In genomic region chr10:51480397-51480796, GRCm38 (mm10) we compare ENCODE assay signal across 21 mouse cellular contexts. TPM values are rescaled to one million over a fixed set of nuclear protein-coding genes. Genes with fewer than 3 reads are reported as not detected.
DNase-seq lines count a peak whose midpoint lies in the region; ATAC-seq and TF ChIP-seq lines count a peak whose summit lies in the region.
"Not testable (repeated sequence)": the region's sequence is repeated elsewhere in the genome, so short reads cannot be mapped to it uniquely, and the experiment has no call there.
"Had no signal": no experiment of that assay in that cellular context is flagged by ENCODE, and none has a peak within 500 bp of the region (broad histone marks: within the 10 kb centered on the region; RNA-seq: fewer than 3 reads in every experiment).

Gene Gm49339, plus strand, starts transcription at chr10:51480612.
Gene Lilr4b, plus strand, starts transcription at chr10:51480632.

- TF ChIP-seq POLR2A in bone marrow, adult 2 months (IDR thresholded peaks at IDR 0.05; ENCODE audit: borderline replicate concordance, control insufficient read depth, low read depth, low read length): not testable (repeated sequence)

- WGBS in bone marrow, adult 2 months: 3% methylated on average over 1 of the region's 3 CpGs
- WGBS in liver, embryonic 16.5 days (ENCODE audit: insufficient replicate concordance): 29% methylated on average over 1 of the region's 3 CpGs
- WGBS in macrophage (ENCODE audit: missing documents): 0% methylated on average over 1 of the region's 3 CpGs

- DNase-seq in CD4-positive helper T cell, adult 2 months (ENCODE audit: low read depth, low spot score): peak; percentile 54
- peak; percentile 23 for DNase-seq in induced T-regulatory cell, adult 2 months (ENCODE audit: low read depth)

- H3K27ac ChIP-seq in bone marrow, adult 2 months (ENCODE audit: control insufficient read depth, insufficient read depth, low read depth, low read length, poor library complexity); liver, embryonic 16.5 days (ENCODE audit: low read length): not testable (repeated sequence)
- peak within 1 kb of the TSS; percentile 96 for H3K27ac ChIP-seq in macrophage

- not testable (repeated sequence) for H3K27me3 ChIP-seq in liver, embryonic 16.5 days (ENCODE audit: control insufficient read depth, insufficient read depth, low read depth, low read length)

- H3K4me3 ChIP-seq in bone marrow, adult 2 months (replicated peaks; ENCODE audit: control insufficient read depth, low read depth, low read length): peak within 1 kb of the TSS; percentile 53
- H3K4me3 ChIP-seq in liver, embryonic 16.5 days (ENCODE audit: low read depth, low read length): not testable (repeated sequence)
- peak within 1 kb of the TSS; percentile 65 for H3K4me3 ChIP-seq in macrophage (ENCODE audit: inconsistent target)

- not testable (repeated sequence) for H3K4me2 ChIP-seq in liver, embryonic 16.5 days (ENCODE audit: low read depth, low read length)

- H3K4me1 ChIP-seq in bone marrow, adult 2 months (ENCODE audit: control insufficient read depth, insufficient read depth, low read length); liver, embryonic 16.5 days (ENCODE audit: control insufficient read depth, low read depth, low read length): not testable (repeated sequence)

- H3K9ac ChIP-seq in liver, embryonic 16.5 days (ENCODE audit: low read depth, low read length): not testable (repeated sequence)

- H3K36me3 ChIP-seq in liver, embryonic 16.5 days (ENCODE audit: control insufficient read depth, insufficient read depth); macrophage (ENCODE audit: inconsistent target): not testable (repeated sequence)

- TF ChIP-seq CTCF in bone marrow, adult 2 months (IDR thresholded peaks at IDR 0.05; ENCODE audit: control insufficient read depth, insufficient read depth, low read length): not testable (repeated sequence)

- not testable (repeated sequence) for H3K9me3 ChIP-seq in liver, embryonic 16.5 days (replicated peaks; ENCODE audit: control insufficient read depth, low read length)

- peaks cover 46% of the 10 kb centered on the region for H3K79me2 ChIP-seq in macrophage (ENCODE audit: inconsistent target)

- ATAC-seq in common myeloid progenitor, adult 5-6 weeks (replicated peaks; ENCODE audit: low read depth, poor library complexity, severe bottlenecking): peak; percentile 99
- ATAC-seq in liver, embryonic 16.5 days (ENCODE audit: low read depth): 0 out of 2 replicates have a peak, but pooled peaks have one; percentile 13
- peak; percentile 98 for ATAC-seq in megakaryocyte progenitor cell, adult 5-6 weeks (replicated peaks; ENCODE audit: poor library complexity)
- ATAC-seq in neutrophil, adult 5-6 weeks (ENCODE audit: extremely low read depth, insufficient number of reproducible peaks, low FRiP score, poor library complexity, severe bottlenecking): peak; percentile 93

RNA-seq across cellular contexts. Expression of gene Gm49339, which starts in this region (rescaled TPM):
- polyA plus RNA-seq in bone marrow, adult 2 months (2011; ENCODE audit: insufficient read depth, insufficient read length, low replicate concordance, missing spikeins): 3.0 TPM in 1 of 2 replicates, not detected in the other
- total RNA-seq in common myeloid progenitor, adult 5-6 weeks (2017): not detected in 2 replicates
- polyA plus RNA-seq in liver, embryonic 16.5 days (2015; fragmentation: Nextera tagmentation; extraction: Ambion mirVana): 0.91 and 1.5 TPM in 2 replicates
- total RNA-seq in macrophage (2018; cell fraction: chromatin; rRNA removed): 1,000 to 10,000 TPM in 1 of 26 experiments, 100 to 1,000 TPM in 25; 130 to 1,055 (median 342) TPM
- total RNA-seq in macrophage (2018; cell fraction: cytosol; rRNA removed): 100 to 1,000 TPM; 319 to 759 (median 483) TPM
- 1,000 to 10,000 TPM in 8 of 26 experiments, 100 to 1,000 TPM in 18; 351 to 1,847 (median 599) TPM for total RNA-seq in macrophage (2018; cell fraction: nucleus; rRNA removed)
- 497 to 1,039 TPM (median 515 TPM) in 3 replicates for polyA plus RNA-seq in macrophage (2018)
- total RNA-seq in megakaryocyte progenitor cell, adult 5-6 weeks (2015): 1.1 TPM in 1 of 2 replicates, not detected in the other
- 0.20 and 1.1 TPM in 2 replicates for total RNA-seq in megakaryocyte progenitor cell, adult 5-6 weeks (2017)
- total RNA-seq in neutrophil, adult 5-6 weeks (2017): 45.4 and 66.6 TPM in 2 replicates
- total RNA-seq: gastrocnemius, adult 8-10 months had no signal
- polyA plus RNA-seq: C2C12; cerebellum, adult 2 months; embryonic facial prominence, embryonic 10.5 days; erythroblast, embryonic 14.5 days; forebrain, embryonic 15.5 days; G1E; hindbrain, embryonic 12.5 days; hindbrain, embryonic 15.5 days; intestine, embryonic 16.5 days; Patski had no signal

RNA-seq across cellular contexts. Expression of gene Lilr4b, which starts in this region (rescaled TPM):
- 35.8 and 197 TPM in 2 replicates for polyA plus RNA-seq in bone marrow, adult 2 months (2011; ENCODE audit: insufficient read depth, insufficient read length, low replicate concordance, missing spikeins)
- 8.1 and 11.0 TPM in 2 replicates for total RNA-seq in common myeloid progenitor, adult 5-6 weeks (2017)
- polyA plus RNA-seq in liver, embryonic 16.5 days (2015; fragmentation: Nextera tagmentation; extraction: Ambion mirVana): 1.5 and 1.6 TPM in 2 replicates
- total RNA-seq in macrophage (2018; cell fraction: chromatin; rRNA removed): over 10,000 TPM in 4 of 26 experiments, 1,000 to 10,000 TPM in 22; 1,562 to 16,529 (median 4,877) TPM
- 1,000 to 10,000 TPM in 7 of 26 experiments, 100 to 1,000 TPM in 19; 504 to 1,328 (median 830) TPM for total RNA-seq in macrophage (2018; cell fraction: cytosol; rRNA removed)
- total RNA-seq in macrophage (2018; cell fraction: nucleus; rRNA removed): over 10,000 TPM in 5 of 26 experiments, 1,000 to 10,000 TPM in 21; 2,167 to 13,003 (median 5,289) TPM
- polyA plus RNA-seq in macrophage (2018): 624 to 1,366 TPM (median 950 TPM) in 3 replicates
- total RNA-seq in megakaryocyte progenitor cell, adult 5-6 weeks (2015): 19.2 and 24.3 TPM in 2 replicates
- 12.6 and 21.0 TPM in 2 replicates for total RNA-seq in megakaryocyte progenitor cell, adult 5-6 weeks (2017)
- 1,031 and 1,160 TPM in 2 replicates for total RNA-seq in neutrophil, adult 5-6 weeks (2017)
- polyA plus RNA-seq: C2C12; embryonic facial prominence, embryonic 10.5 days; forebrain, embryonic 12.5 days; forebrain, embryonic 15.5 days; G1E; heart, embryonic 10.5 days; hindbrain, embryonic 12.5 days; Patski had no signal

Comparison
In these comparisons a context has a peak if more than half of its experiments do, and no peak if none do; other contexts are left out.
1. RNA of gene Gm49339 (total RNA-seq): 45.4 to 66.6 TPM in neutrophil, adult 5-6 weeks; 0.20 to 1.1 TPM in megakaryocyte progenitor cell, adult 5-6 weeks and not detected in common myeloid progenitor, adult 5-6 weeks; every median in the first group is over 10 times any median in the second.
2. RNA of gene Lilr4b (total RNA-seq): 1,031 to 1,160 TPM in neutrophil, adult 5-6 weeks; 12.6 to 24.3 TPM in megakaryocyte progenitor cell, adult 5-6 weeks and 8.1 to 11.0 TPM in common myeloid progenitor, adult 5-6 weeks; every median in the first group is over 10 times any median in the second.
3. RNA of gene Gm49339 (polyA plus RNA-seq): 497 to 1,039 TPM in macrophage; 3.0 TPM in bone marrow, adult 2 months and 0.91 to 1.5 TPM in liver, embryonic 16.5 days; every median in the first group is over 100 times any median in the second.
4. RNA of gene Lilr4b (polyA plus RNA-seq): 624 to 1,366 TPM in macrophage and 35.8 to 197 TPM in bone marrow, adult 2 months; 1.5 to 1.6 TPM in liver, embryonic 16.5 days; every median in the first group is over 10 times any median in the second.
5. ATAC-seq: peak in every context shown above with its lines; median percentile 99 in common myeloid progenitor, adult 5-6 weeks; 98 in megakaryocyte progenitor cell, adult 5-6 weeks; 93 in neutrophil, adult 5-6 weeks; 13 in liver, embryonic 16.5 days.